Mouse (Mus musculus): Measurements from ENCODE around the gene Mgat4a. TPM values are rescaled to one million over a fixed set of nuclear protein-coding genes. Genes with fewer than 3 reads are reported as not detected.

Mgat4a gene
- polyA plus RNA-seq, 2 experiments, result 0.77 to 0.91 TPM

DNA sequence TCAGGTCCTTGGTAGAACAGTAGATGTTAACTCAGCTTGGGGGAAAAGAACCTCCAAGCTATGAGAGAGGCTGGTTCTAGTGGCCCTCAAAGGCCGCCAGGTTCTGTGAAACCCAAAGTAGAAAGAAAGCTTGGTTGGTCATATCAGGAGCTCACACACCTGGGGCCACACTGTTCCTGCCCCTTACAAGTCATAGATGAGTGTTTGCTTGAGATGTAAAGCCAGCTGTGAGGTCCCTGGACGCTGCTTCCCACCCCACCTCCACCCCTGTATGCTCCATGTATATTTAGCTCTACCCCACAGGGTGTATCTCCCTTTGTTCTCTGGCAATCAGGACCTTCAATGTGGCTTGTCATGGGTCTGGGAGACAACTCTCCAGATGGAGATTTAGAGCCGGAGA, 132.1 kb downstream of the Mgat4a start:
- 46% methylated on average over 3 of the region's 3 CpGs for WGBS (ENCODE audit: insufficient replicate concordance)
- H3K4me1 ChIP-seq (replicated peaks; ENCODE audit: control insufficient read depth in 2 of 2, insufficient read depth in 2 of 2, low read length in 1 of 2), result no peaks in the 10 kb centered on the region
- no peaks in the 10 kb centered on the region for H3K27me3 ChIP-seq (ENCODE audit: control insufficient read depth, insufficient read depth, low read length)
- no peak for DNase-seq (ENCODE audit: low read depth in 3 of 3, low spot score in 3 of 3)
- H3K36me3 ChIP-seq (replicated peaks; ENCODE audit: control insufficient read depth, insufficient read depth, low read depth), result no peaks in the 10 kb centered on the region
- no peak overlapping the region for H3K4me3 ChIP-seq (ENCODE audit: insufficient read depth in 1 of 2, low read depth in 2 of 2, low read length in 2 of 2)
- H3K9me3 ChIP-seq (ENCODE audit: control insufficient read depth, low read length), result no peaks in the 10 kb centered on the region
- no peak overlapping the region for H3K4me2 ChIP-seq (ENCODE audit: low read depth)
- no peak overlapping the region for H3K27ac ChIP-seq
- TF ChIP-seq EP300 (IDR thresholded peaks at IDR 0.05; ENCODE audit: low read depth), result no peak
- no peak for TF ChIP-seq CTCF (IDR thresholded peaks at IDR 0.05; ENCODE audit: low read depth)
- H3K9ac ChIP-seq (replicated peaks), result no peak overlapping the region
- no peak for ATAC-seq (ENCODE audit: insufficient read depth)

DNA sequence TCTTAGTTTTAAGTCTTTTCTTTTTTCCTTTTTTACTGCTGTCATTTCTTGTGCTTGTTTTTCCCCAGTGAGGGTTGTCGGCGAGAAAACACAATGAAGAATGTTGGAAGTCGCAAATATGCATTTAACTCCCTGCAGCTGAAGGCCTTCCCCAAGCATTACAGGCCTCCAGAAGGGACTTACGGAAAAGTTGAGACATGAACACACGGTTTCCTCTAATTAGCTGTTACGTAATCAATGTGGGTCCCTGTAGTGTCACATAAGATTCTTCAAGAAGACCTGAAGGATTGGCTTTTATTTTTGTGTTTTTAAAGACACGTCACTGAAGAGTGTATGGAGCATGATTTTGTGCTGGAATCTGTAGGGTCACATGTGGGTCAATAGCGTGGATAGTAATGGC, 132.8 kb downstream of the Mgat4a start:
- no peak for DNase-seq (ENCODE audit: low read depth in 3 of 3, low spot score in 3 of 3)
- Histone ChIP-seq H3K27me3 (ENCODE audit: control insufficient read depth, insufficient read depth, low read length) (no peaks in the 10 kb centered on the region), H3K27ac (no peak overlapping the region), H3K4me3 (ENCODE audit: insufficient read depth in 1 of 2, low read depth in 2 of 2, low read length in 2 of 2) (no peak overlapping the region), H3K9me3 (ENCODE audit: control insufficient read depth, low read length) (no peaks in the 10 kb centered on the region), H3K4me2 (ENCODE audit: low read depth) (no peak overlapping the region), H3K4me1 (replicated peaks; ENCODE audit: control insufficient read depth in 2 of 2, insufficient read depth in 2 of 2, low read length in 1 of 2) (no peaks in the 10 kb centered on the region), H3K36me3 (replicated peaks; ENCODE audit: control insufficient read depth, insufficient read depth, low read depth) (no peaks in the 10 kb centered on the region), H3K9ac (replicated peaks) (no peak overlapping the region)
- 69% methylated on average over 8 of the region's 8 CpGs for WGBS (ENCODE audit: insufficient replicate concordance)
- TF ChIP-seq EP300 (IDR thresholded peaks at IDR 0.05; ENCODE audit: low read depth), result no peak
- no peak for TF ChIP-seq CTCF (IDR thresholded peaks at IDR 0.05; ENCODE audit: low read depth)
- ATAC-seq (ENCODE audit: insufficient read depth), result no peak

- Histone ChIP-seq H3K9ac (replicated peaks) (no peak overlapping the region), H3K4me3 (ENCODE audit: insufficient read depth in 1 of 2, low read depth in 2 of 2, low read length in 2 of 2) (no peak overlapping the region), H3K27ac (no peak overlapping the region), H3K4me2 (ENCODE audit: low read depth) (no peak overlapping the region), H3K27me3 (ENCODE audit: control insufficient read depth, insufficient read depth, low read length) (no peaks in the 10 kb centered on the region), H3K36me3 (replicated peaks; ENCODE audit: control insufficient read depth, insufficient read depth, low read depth) (no peaks in the 10 kb centered on the region), H3K9me3 (ENCODE audit: control insufficient read depth, low read length) (no peaks in the 10 kb centered on the region), H3K4me1 (replicated peaks; ENCODE audit: control insufficient read depth in 2 of 2, insufficient read depth in 2 of 2, low read length in 1 of 2) (no peaks in the 10 kb centered on the region)
- TF ChIP-seq CTCF (IDR thresholded peaks at IDR 0.05; ENCODE audit: low read depth), result no peak
- TF ChIP-seq EP300 (IDR thresholded peaks at IDR 0.05; ENCODE audit: low read depth), result no peak
- no peak for ATAC-seq (ENCODE audit: insufficient read depth)
- no peak for DNase-seq (ENCODE audit: low read depth in 3 of 3, low spot score in 3 of 3)
- WGBS (ENCODE audit: insufficient replicate concordance), result 61% methylated on average over 8 of the region's 8 CpGs
These were observed 133.6 kb downstream of the Mgat4a start for GRCm38 (mm10) chr1:37407228-37407627.

DNA sequence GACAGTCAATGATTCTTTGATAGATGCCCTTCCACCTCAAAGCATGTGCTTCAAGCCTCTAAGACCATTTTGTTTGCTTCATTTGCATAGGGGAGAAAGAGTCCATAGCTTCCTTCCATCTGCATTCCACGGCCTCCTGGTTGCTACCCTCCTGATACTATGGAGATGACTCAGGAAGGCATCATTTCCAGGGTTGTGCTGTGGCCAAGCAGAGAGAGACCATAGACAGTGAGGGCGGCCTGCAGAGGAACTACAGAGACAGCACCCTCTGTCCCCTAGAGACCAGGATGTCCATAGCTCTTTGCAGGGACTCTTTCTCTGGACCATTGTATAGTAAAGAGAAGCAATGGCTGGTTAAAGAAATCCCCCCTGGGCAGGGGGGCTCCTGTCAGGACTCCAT, 135.7 kb downstream of the Mgat4a start:
- TF ChIP-seq EP300 (IDR thresholded peaks at IDR 0.05; ENCODE audit: low read depth), result no peak
- TF ChIP-seq CTCF (IDR thresholded peaks at IDR 0.05; ENCODE audit: low read depth), result no peak
- no peaks in the 10 kb centered on the region for H3K27me3 ChIP-seq (ENCODE audit: control insufficient read depth, insufficient read depth, low read length)
- H3K4me3 ChIP-seq (ENCODE audit: insufficient read depth in 1 of 2, low read depth in 2 of 2, low read length in 2 of 2), result no peak overlapping the region
- no peaks in the 10 kb centered on the region for H3K36me3 ChIP-seq (replicated peaks; ENCODE audit: control insufficient read depth, insufficient read depth, low read depth)
- no peaks in the 10 kb centered on the region for H3K4me1 ChIP-seq (replicated peaks; ENCODE audit: control insufficient read depth in 2 of 2, insufficient read depth in 2 of 2, low read length in 1 of 2)
- ATAC-seq (ENCODE audit: insufficient read depth) (no peak), DNase-seq (ENCODE audit: low read depth in 3 of 3, low spot score in 3 of 3) (no peak)
- WGBS (ENCODE audit: insufficient replicate concordance), result 50% methylated on average over 2 of the region's 2 CpGs
- H3K9me3 ChIP-seq (ENCODE audit: control insufficient read depth, low read length), result no peaks in the 10 kb centered on the region
- H3K4me2 ChIP-seq (ENCODE audit: low read depth), result no peak overlapping the region
- H3K27ac ChIP-seq, result no peak overlapping the region
- no peak overlapping the region for H3K9ac ChIP-seq (replicated peaks)

DNA sequence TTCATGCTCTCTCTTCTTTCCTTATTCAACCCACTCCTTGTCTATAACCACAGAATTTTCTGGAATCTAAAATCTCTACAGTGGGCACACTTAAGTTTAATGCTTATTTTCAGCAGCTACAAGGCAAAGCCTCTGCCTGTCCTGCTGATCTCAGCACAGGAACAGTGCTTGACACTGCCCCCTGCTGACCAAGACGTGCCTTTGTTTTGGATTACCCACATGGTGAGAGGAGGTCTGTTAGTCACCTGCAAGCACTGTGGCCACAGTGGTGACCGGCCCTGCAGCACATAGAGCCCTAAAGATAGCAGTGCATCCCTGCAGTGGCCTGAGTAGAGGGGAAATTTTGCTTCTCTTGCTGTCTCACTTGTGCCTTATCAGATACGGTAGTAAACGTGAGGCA, 139.1 kb downstream of the Mgat4a start:
- TF ChIP-seq EP300 (IDR thresholded peaks at IDR 0.05; ENCODE audit: low read depth), result no peak
- peak; percentile 86 for TF ChIP-seq CTCF (IDR thresholded peaks at IDR 0.05; ENCODE audit: low read depth)
- Histone ChIP-seq H3K36me3 (replicated peaks; ENCODE audit: control insufficient read depth, insufficient read depth, low read depth) (no peaks in the 10 kb centered on the region), H3K9ac (replicated peaks) (no peak overlapping the region), H3K4me1 (replicated peaks; ENCODE audit: control insufficient read depth in 2 of 2, insufficient read depth in 2 of 2, low read length in 1 of 2) (no peaks in the 10 kb centered on the region), H3K4me3 (ENCODE audit: insufficient read depth in 1 of 2, low read depth in 2 of 2, low read length in 2 of 2) (no peak overlapping the region), H3K27me3 (ENCODE audit: control insufficient read depth, insufficient read depth, low read length) (no peaks in the 10 kb centered on the region), H3K27ac (no peak overlapping the region), H3K9me3 (ENCODE audit: control insufficient read depth, low read length) (no peaks in the 10 kb centered on the region), H3K4me2 (ENCODE audit: low read depth) (no peak overlapping the region)
- DNase-seq (ENCODE audit: low read depth in 3 of 3, low spot score in 3 of 3), result peak in 2 of 3 experiments; percentile 9 to 19
- 45% methylated on average over 4 of the region's 4 CpGs for WGBS (ENCODE audit: insufficient replicate concordance)
- ATAC-seq (ENCODE audit: insufficient read depth), result no peak
